Mouse (Mus musculus) WW6 (cell line): ENCODE data around the gene Foxl1.
A peak's percentile ranks its signal among the peaks of the same experiment; 100 is the strongest.

Experiments
- DNase-seq: peaks from one replicate; pipeline ENCODE4 v3.0.0-alpha.2; 2013; ENCODE audit warnings: low read depth, low spot score

Foxl1 gene

GRCm38 (mm10) chr8:121170116-121170515 is 42.4 kb downstream of the Foxl1 start:
- DNase-seq = no peak

DNA sequence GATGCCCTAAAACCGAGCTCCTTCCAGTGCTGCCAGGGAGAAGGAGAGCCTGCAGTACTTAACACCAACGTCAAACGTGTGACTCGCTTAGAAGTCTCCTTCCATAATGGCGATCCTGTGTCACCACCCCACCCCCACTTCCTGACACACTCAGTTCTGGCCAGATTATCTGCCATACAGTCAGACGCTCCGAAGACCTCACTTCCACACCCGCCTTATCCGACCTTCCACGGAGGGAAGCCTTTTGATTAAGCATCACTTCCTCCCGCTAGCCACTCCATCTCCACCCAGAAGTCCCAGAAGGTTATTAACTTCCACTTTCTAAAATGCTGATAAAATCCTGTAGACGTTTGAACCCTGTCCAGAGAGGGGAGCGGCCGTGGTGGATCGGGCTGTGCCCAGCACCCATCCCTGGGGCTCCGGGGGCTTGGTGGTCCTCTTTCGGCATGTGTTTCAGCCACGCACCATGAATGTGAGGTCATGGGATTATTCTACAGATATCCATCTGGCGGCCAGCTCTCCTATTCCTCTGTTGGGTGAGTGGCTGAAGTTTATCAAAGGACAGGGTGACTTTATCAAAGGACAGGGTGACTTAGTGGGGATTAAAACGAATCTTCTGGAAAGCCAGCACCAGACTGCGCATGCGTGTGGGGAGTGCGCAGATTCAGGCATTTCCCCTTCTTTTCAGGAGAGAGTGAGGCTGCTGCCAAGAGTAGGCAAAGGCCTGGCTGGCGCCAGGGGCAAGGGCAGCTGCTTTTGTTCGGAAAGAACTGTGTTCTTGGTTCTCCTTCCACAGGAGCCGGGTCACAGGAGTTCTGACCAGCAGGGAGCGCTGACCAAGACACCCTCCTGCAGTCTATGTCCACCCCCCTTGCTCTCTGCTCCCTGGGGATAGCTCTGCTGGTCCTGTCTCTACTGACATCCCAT is 43.1 kb downstream of the Foxl1 start:
- no peak for DNase-seq

DNA sequence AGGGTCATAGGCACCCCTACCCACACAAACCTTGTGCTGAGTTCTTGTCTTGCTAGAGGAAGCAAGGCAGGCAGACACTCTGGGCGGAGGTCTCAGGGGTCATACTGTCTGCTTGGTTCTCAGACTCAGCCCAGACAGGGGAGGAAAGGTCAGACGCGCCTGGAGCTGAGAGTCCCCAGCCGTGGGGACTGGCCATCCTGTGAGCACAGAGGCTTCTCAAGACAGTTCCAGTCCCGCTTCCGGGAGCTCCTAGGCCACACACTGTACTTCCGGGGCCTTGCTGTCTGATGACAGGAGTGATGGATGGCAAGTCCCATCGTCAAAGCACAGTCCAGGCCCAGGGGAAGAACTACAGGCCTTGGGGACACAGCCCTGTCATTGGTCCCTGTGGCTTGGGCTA is 44.8 kb downstream of the Foxl1 start:
- no peak for DNase-seq

- peak; percentile 33 for DNase-seq
Observed at GRCm38 (mm10) chr8:121174178-121174577, 46.4 kb downstream of the Foxl1 start.

DNA sequence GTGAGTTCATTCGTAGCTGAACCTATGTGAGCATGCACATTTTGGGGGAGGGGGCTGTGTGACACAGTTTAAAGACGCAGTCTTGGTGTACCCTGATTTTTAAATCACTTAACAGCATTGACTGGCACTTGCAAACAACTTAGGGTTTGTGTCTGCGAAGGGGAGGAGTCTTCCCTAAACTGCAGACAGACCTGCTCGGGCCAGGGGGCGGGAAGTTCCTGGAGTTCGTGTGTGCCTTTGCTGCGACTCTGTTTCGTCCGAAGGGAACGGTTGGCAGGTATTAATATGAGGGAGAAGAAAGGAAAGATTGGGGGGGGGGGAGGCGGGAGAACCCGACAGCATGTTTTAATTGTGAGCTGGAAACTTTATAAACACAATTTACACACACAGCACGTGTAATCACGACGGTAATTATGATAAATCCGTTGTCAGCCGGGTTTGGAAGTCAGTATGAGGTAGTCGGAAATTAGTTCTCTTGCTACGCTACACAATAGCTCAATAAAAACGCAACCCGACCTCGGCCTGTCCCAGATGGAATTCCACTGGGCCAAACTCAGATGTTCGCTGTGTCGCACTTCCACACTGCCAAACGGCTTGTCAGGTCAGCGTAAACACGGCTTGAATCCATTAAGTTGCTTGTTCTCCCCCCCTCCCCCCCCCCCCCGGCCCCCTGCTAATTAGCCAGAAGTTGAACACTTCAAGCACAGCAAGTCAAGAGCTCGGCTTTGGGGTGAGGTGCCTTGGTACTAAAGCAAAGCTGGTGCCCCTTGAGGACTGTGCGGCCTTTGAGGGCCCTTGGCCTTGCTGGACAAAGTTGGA is 47.2 kb downstream of the Foxl1 start:
- DNase-seq = no peak

GRCm38 (mm10) chr8:121175540-121176090 is 47.9 kb downstream of the Foxl1 start:
- DNase-seq = no peak

GRCm38 (mm10) chr8:121176291-121176690 is 48.6 kb downstream of the Foxl1 start:
- DNase-seq = no peak
